Mouse (Mus musculus) cerebellum, postnatal 14 days (tissue): Measurements from ENCODE around the gene Tas2r136.

Source experiments
- DNase-seq, 2 experiments: peaks; one replicate each; pipeline ENCODE4 v3.0.0; 2021; ENCODE audit warnings: mixed read lengths in 2 of 2

Gene Tas2r136

DNA sequence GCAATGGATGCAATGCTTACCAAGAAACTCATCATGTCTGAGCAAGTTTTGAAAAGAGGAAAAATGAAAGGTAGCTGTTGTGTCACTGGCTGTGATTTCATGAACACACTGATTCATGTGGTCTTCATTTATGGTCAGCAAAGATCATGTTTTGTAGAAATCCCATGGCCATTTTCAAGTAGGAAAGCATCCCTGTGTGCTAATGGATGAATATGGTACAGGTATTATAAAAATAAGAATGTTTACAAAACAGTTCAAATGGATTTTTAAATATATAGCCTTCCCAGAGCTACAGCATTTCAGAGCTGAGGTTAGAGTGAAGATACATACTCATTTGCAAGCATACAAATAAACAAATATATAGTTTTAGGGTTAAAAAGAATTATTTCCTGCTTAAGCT, at the start of gene Tas2r136:
Tas2r136 (minus strand) TSS at position 101 of the 400 bp plus-strand sequence.
- no peak for DNase-seq

DNA sequence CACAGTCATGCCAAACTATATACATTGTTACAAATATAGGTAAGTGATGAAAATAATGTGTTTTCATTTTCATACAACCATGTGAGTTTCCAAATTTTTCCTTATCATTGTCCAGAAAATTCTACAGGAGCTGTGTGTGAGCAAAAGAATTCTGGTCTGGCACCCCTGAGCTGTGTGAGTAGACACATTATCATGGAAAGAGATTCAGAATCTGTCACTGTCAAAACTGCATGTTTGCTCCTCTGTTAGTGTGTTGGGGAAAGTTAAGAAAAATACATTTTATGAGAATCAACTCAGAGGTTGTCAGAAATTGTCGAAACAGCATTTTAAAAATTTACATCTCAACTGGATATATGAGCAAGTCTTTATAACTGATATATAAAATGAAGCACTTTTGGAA, 24.6 kb upstream of the Tas2r136 start, which contains the start of gene Tas2r117:
Tas2r117 (plus strand) TSS at position 301 of the 400 bp plus-strand sequence.
- no peak for DNase-seq

DNA sequence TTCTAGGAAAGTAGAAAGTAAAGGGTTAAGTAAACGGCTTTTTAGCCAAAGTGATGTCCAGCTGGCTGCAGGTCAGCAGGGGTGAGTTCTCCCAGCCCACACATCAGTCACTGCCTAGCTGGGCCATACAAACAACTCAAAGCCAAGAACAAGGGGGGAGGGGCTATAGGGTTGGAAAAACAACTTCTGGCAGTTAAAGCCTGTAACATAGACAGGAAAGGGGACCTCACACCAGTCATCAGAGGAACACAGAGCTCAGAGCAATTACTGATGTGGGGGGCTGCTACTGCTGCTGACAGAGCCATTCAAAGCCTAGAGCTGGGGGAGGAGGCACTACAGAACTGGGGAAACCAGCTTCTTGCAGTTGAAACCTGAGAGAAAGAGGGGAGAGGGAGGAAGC, 17.4 kb upstream of the Tas2r136 start:
- DNase-seq: no peak

DNA sequence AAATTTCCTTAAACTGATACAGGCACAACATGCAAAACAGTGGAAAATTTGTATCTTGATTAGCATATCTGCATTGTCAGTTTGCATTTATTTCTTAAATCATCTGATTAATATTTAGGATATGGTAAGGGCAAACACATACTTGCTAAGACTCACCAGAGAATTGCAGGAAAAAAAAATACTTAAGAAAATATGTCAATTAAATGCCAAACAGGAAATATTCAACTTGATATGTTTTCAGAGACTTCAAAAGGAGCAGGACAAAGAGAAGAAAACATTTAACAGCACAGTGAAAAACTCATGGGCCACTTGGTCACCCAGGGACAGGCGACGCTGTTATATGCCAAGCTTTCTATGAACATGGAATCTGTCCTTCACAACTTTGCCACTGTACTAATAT, 16.1 kb downstream of the Tas2r136 start, which contains the start of gene Tas2r102:
Tas2r102 (plus strand) TSS at position 301 of the 400 bp plus-strand sequence.
- no peak for DNase-seq

DNA sequence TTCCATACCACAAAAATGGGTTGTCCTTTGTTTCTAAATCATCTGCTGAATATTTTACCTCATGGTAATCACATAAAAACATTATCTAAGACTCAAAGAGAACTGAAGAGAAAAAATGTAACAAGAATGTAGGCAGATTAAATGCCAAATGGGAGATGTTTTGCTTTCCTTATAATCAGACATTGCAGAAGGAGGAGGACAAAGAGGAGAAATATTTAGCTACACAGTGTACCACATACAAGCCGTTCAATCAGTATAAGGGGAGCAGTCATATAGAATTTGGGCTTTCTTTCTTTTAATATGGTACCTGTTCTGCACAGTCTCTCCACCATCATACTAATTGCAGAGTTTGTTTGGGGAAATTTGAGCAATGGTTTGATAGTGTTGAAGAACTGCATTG, 23.5 kb downstream of the Tas2r136 start, which contains the start of gene Tas2r124:
Tas2r124 (plus strand) TSS at position 301 of the 400 bp plus-strand sequence.
- DNase-seq: no peak

DNA sequence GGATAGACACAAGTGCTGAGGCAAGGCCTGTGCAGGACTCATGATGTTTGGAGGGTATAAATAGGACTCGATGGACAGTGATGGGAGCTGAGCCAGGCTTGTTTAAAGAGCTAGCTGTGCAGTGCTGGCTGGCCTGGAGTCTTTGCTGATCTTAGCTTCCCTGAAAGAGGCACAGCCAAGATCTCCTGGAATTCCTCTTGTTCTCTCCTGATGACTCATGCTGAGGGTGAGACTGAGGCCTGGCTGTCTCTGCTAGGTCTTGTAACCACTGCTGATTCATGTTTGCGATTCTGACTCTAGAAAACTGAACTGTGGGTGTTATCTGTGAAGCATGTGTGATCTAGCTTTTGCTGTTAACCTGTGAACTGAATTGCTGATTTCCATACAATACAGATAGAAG, 27.8 kb downstream of the Tas2r136 start:
- DNase-seq: no peak

DNA sequence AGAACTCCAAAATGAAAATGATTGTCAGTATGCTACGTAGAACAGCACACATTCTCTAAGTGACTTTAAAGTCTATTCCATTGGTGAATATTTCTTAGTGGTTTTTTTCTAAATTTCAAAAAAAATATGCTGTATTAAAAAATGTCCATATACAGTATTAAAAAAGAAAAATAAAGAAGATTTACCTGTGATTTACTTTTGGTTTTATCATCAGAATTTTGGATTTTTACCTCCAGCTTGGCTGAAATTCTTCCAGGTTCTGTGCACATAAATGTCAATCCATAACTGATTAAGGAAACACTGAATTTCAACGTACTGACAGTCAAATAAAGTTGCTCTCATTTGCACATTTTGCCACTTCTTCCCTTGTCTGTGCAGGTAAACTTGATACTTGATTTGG, 40.0 kb downstream of the Tas2r136 start, which contains the start of gene Tas2r115:
Tas2r115 (minus strand) TSS at position 101 of the 400 bp plus-strand sequence.
- DNase-seq: no peak
